ENCODE assay signal across 29 mouse cellular contexts in the genomic region with DNA sequence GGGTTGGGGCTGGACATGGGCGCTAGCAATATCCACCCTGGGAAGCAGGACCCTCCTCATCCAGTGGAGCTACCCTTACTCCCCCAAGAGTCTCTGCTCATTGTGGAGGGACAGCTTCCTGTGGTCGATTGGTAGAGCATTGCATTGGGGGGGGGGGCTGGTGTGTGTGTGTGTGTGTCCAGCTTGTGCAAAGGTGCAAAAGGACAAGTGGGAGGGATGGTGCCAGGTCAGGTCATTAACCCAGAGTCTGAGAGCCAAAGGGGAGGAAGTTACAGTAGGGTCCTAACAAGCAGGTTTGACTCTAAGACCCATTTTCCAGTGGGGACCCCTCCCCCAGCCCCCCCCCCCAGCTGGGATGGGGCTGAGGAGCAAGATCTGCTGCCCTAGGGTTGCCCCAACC. TPM values are rescaled to one million over a fixed set of nuclear protein-coding genes. Genes with fewer than 3 reads are reported as not detected.
A peak's percentile ranks its signal among the peaks of the same experiment; 100 is the strongest.
DNase-seq lines count a peak whose midpoint lies in the region; ATAC-seq and TF ChIP-seq lines count a peak whose summit lies in the region.
"Had no signal": no experiment of that assay in that cellular context is flagged by ENCODE, and none has a peak within 500 bp of the region (broad histone marks: within the 10 kb centered on the region; RNA-seq: fewer than 3 reads in every experiment).

No protein-coding gene starts in this region.

- no peak for TF ChIP-seq CTCF in kidney, adult 2 months (conservative IDR thresholded peaks at IDR 0.05; ENCODE audit: insufficient read depth, insufficient read length, low read depth, low read length)
- no peak for TF ChIP-seq CTCF in liver, adult 2 months (IDR thresholded peaks at IDR 0.05; ENCODE audit: low read depth, low read length)

- 48% methylated on average over 2 of the region's 2 CpGs for WGBS in kidney, adult 2 months
- WGBS in liver, adult 2 months, result 44% methylated on average over 2 of the region's 2 CpGs
- 50% methylated on average over 2 of the region's 2 CpGs for WGBS in liver, embryonic 11.5 days
- WGBS in midbrain, embryonic 10.5 days, result 47% methylated on average over 2 of the region's 2 CpGs
- 44% methylated on average over 2 of the region's 2 CpGs for WGBS in midbrain, embryonic 11.5 days

- no peaks in the 10 kb centered on the region for H3K4me1 ChIP-seq in kidney, adult 2 months (ENCODE audit: control insufficient read depth, insufficient read depth, low read length)
- peaks cover 2% of the 10 kb centered on the region for H3K4me1 ChIP-seq in liver, adult 2 months (ENCODE audit: control insufficient read depth, insufficient read depth, low read length)
- no peaks in the 10 kb centered on the region for H3K4me1 ChIP-seq in liver, embryonic 11.5 days (replicated peaks; ENCODE audit: control insufficient read depth, insufficient read depth, low read length)
- peaks cover 45% of the 10 kb centered on the region for H3K4me1 ChIP-seq in midbrain, embryonic 10.5 days
- H3K4me1 ChIP-seq in midbrain, embryonic 11.5 days (ENCODE audit: control insufficient read depth, insufficient read depth, low read length), result peaks cover 5% of the 10 kb centered on the region

- no peak overlapping the region for H3K4me3 ChIP-seq in kidney, adult 2 months (ENCODE audit: insufficient read depth, low read depth, low read length)
- no peak overlapping the region for H3K4me3 ChIP-seq in liver, adult 2 months (ENCODE audit: insufficient read depth, low read depth, low read length)
- H3K4me3 ChIP-seq in liver, embryonic 11.5 days (ENCODE audit: low read depth, low read length), result no peak overlapping the region
- H3K4me3 ChIP-seq in midbrain, embryonic 10.5 days, result no peak overlapping the region
- H3K4me3 ChIP-seq in midbrain, embryonic 11.5 days (ENCODE audit: low read depth, low read length), result no peak overlapping the region
- H3K4me3 ChIP-seq: embryonic facial prominence, embryonic 13.5 days; embryonic facial prominence, embryonic 15.5 days; erythroblast, embryonic 14.5 days had no signal

- no peaks in the 10 kb centered on the region for H3K36me3 ChIP-seq in kidney, adult 2 months (ENCODE audit: control insufficient read depth, insufficient read depth, low read length)
- H3K36me3 ChIP-seq in liver, adult 2 months (ENCODE audit: control insufficient read depth, insufficient read depth, low read length), result no peaks in the 10 kb centered on the region
- no peaks in the 10 kb centered on the region for H3K36me3 ChIP-seq in liver, embryonic 11.5 days (ENCODE audit: control insufficient read depth, insufficient read depth, low read length)
- H3K36me3 ChIP-seq in midbrain, embryonic 10.5 days, result no peaks in the 10 kb centered on the region
- H3K36me3 ChIP-seq in midbrain, embryonic 11.5 days (ENCODE audit: control insufficient read depth, insufficient read depth, low read length), result no peaks in the 10 kb centered on the region
- H3K36me3 ChIP-seq: embryonic facial prominence, embryonic 13.5 days; embryonic facial prominence, embryonic 15.5 days had no signal

- H3K27me3 ChIP-seq in kidney, adult 2 months (replicated peaks; ENCODE audit: control insufficient read depth, insufficient read depth, low read length), result no peaks in the 10 kb centered on the region
- H3K27me3 ChIP-seq in liver, adult 2 months (ENCODE audit: control insufficient read depth, insufficient read depth, low read length), result no peaks in the 10 kb centered on the region
- H3K27me3 ChIP-seq in liver, embryonic 11.5 days (replicated peaks; ENCODE audit: control insufficient read depth, insufficient read depth, low read length), result peaks cover 4% of the 10 kb centered on the region
- peaks cover 81% of the 10 kb centered on the region for H3K27me3 ChIP-seq in midbrain, embryonic 10.5 days (ENCODE audit: low read depth, poor library complexity, severe bottlenecking)
- H3K27me3 ChIP-seq in midbrain, embryonic 11.5 days (ENCODE audit: control insufficient read depth, insufficient read depth, low read length), result no peaks in the 10 kb centered on the region

- H3K4me2 ChIP-seq in liver, embryonic 11.5 days, result no peak overlapping the region
- no peak overlapping the region for H3K4me2 ChIP-seq in midbrain, embryonic 11.5 days
- H3K4me2 ChIP-seq: embryonic facial prominence, embryonic 13.5 days; embryonic facial prominence, embryonic 15.5 days had no signal

- H3K79me2 ChIP-seq in liver, adult 2 months (ENCODE audit: control insufficient read depth, insufficient read depth, low read length), result no peaks in the 10 kb centered on the region

- DNase-seq in kidney, adult 2 months, result no peak
- DNase-seq in kidney, postnatal 10 days, result no peak
- peak; percentile 59 for DNase-seq in liver, adult 2 months (ENCODE audit: extremely low read depth, low read depth, low spot score)
- no peak for DNase-seq in liver, embryonic 11.5 days (ENCODE audit: low spot score)
- DNase-seq in midbrain, embryonic 10.5 days (ENCODE audit: low spot score), result no peak
- no peak for DNase-seq in midbrain, embryonic 11.5 days (ENCODE audit: low spot score, missing footprints)
- DNase-seq: adrenal gland, adult 2 months; adrenal gland, postnatal 10 days; adrenal gland, postnatal 25 days; cerebellum, adult 11 months; cerebellum, adult 18-20 months; cerebellum, adult 8-10 months; cerebellum, adult 9-11 months; cerebellum, postnatal 14 days; cerebellum, postnatal 36 days; embryo, embryonic 11 days had no signal

- H3K9me3 ChIP-seq in liver, embryonic 11.5 days (ENCODE audit: control insufficient read depth, low read length), result no peaks in the 10 kb centered on the region; the same call in 1 of the 2 replicates
- H3K9me3 ChIP-seq in midbrain, embryonic 10.5 days (replicated peaks), result no peaks in the 10 kb centered on the region
- H3K9me3 ChIP-seq in midbrain, embryonic 11.5 days (ENCODE audit: control insufficient read depth, low read length), result no peaks in the 10 kb centered on the region
- H3K9me3 ChIP-seq: embryonic facial prominence, embryonic 15.5 days had no signal

- ATAC-seq in liver, embryonic 11.5 days (replicated peaks; ENCODE audit: low FRiP score), result no peak
- no peak for ATAC-seq in midbrain, embryonic 11.5 days (ENCODE audit: low FRiP score)
- ATAC-seq: forebrain, embryonic 14.5 days; forebrain, embryonic 16.5 days had no signal

- TF ChIP-seq POLR2A in kidney, adult 2 months (IDR thresholded peaks at IDR 0.05; ENCODE audit: low read depth, low read length), result no peak
- TF ChIP-seq POLR2A in liver, adult 2 months (IDR thresholded peaks at IDR 0.05; ENCODE audit: extremely low read depth, insufficient read depth, low read length), result no peak

- no peak overlapping the region for H3K9ac ChIP-seq in liver, adult 2 months (ENCODE audit: low read depth, low read length)
- no peak overlapping the region for H3K9ac ChIP-seq in liver, embryonic 11.5 days (ENCODE audit: low read depth, low read length)
- no peak overlapping the region for H3K9ac ChIP-seq in midbrain, embryonic 11.5 days (ENCODE audit: low read length)
- H3K9ac ChIP-seq: embryonic facial prominence, embryonic 13.5 days; embryonic facial prominence, embryonic 15.5 days had no signal

- 0 out of 2 replicates have a peak overlapping the region, but pooled peaks have one; percentile 18 for H3K27ac ChIP-seq in kidney, adult 2 months (ENCODE audit: insufficient read depth, low read depth, low read length)
- no peak overlapping the region for H3K27ac ChIP-seq in liver, adult 2 months (replicated peaks; ENCODE audit: insufficient read depth, low read depth, low read length)
- no peak overlapping the region for H3K27ac ChIP-seq in liver, embryonic 11.5 days (ENCODE audit: low read depth, low read length)
- H3K27ac ChIP-seq in midbrain, embryonic 10.5 days (replicated peaks), result peak overlapping the region; percentile 23; the same call in 1 of the 2 replicates
- H3K27ac ChIP-seq in midbrain, embryonic 11.5 days (ENCODE audit: low read depth, low read length), result no peak overlapping the region
- H3K27ac ChIP-seq: embryonic facial prominence, embryonic 13.5 days; embryonic facial prominence, embryonic 15.5 days had no signal

RNA-seq across cellular contexts. Expression of a gene that starts 2.7 kb away (rescaled TPM):
- polyA plus RNA-seq in kidney, adult 2 months (2012; rRNA removed), result 137 and 154 TPM in 2 replicates
- not detected in 2 replicates for total RNA-seq in liver, adult 2 months (2014; rRNA removed)
- polyA plus RNA-seq in liver, adult 2 months (2012; rRNA removed), result not detected in 2 replicates
- not detected in 2 replicates for polyA plus RNA-seq in liver, embryonic 11.5 days (2014; fragmentation: Nextera tagmentation; extraction: Ambion mirVana)
- not detected in 2 replicates for polyA plus RNA-seq in midbrain, embryonic 10.5 days (2016; fragmentation: Nextera tagmentation; extraction: Ambion mirVana)
- polyA plus RNA-seq in midbrain, embryonic 11.5 days (2014; fragmentation: Nextera tagmentation; extraction: Ambion mirVana), result not detected in 2 replicates
- total RNA-seq: adrenal gland, adult 2 months; adrenal gland, postnatal 10 days; adrenal gland, postnatal 25 days; common myeloid progenitor, adult 5-6 weeks; ES-E14; MEL had no signal
- polyA plus RNA-seq: adrenal gland, adult 2 months; C2C12; erythroblast, embryonic 14.5 days; forebrain, embryonic 11.5 days; forebrain, embryonic 14.5 days had no signal

RNA-seq across cellular contexts. Expression of a gene that starts 17.0 kb away (rescaled TPM):
- 0.14 TPM in 2 replicates for polyA plus RNA-seq in kidney, adult 2 months (2012; rRNA removed)
- total RNA-seq in liver, adult 2 months (2014; rRNA removed), result not detected in 2 replicates
- polyA plus RNA-seq in liver, adult 2 months (2012; rRNA removed), result not detected in 2 replicates
- polyA plus RNA-seq in liver, embryonic 11.5 days (2014; fragmentation: Nextera tagmentation; extraction: Ambion mirVana), result 0.18 TPM in 1 of 2 replicates, not detected in the other
- polyA plus RNA-seq in midbrain, embryonic 10.5 days (2016; fragmentation: Nextera tagmentation; extraction: Ambion mirVana), result 0.24 TPM in 1 of 2 replicates, not detected in the other
- 0.18 TPM in 1 of 2 replicates, not detected in the other for polyA plus RNA-seq in midbrain, embryonic 11.5 days (2014; fragmentation: Nextera tagmentation; extraction: Ambion mirVana)
- total RNA-seq: adrenal gland, adult 2 months; common myeloid progenitor, adult 5-6 weeks; MEL had no signal
- polyA plus RNA-seq: adrenal gland, adult 2 months; brain, embryonic 14.5 days; embryonic facial prominence, embryonic 11.5 days; embryonic facial prominence, embryonic 15.5 days; erythroblast, embryonic 14.5 days; forebrain, embryonic 14.5 days had no signal

RNA-seq across cellular contexts. Expression of a gene that starts 30.1 kb away (rescaled TPM):
- polyA plus RNA-seq in kidney, adult 2 months (2012; rRNA removed), result 156 and 169 TPM in 2 replicates
- total RNA-seq in liver, adult 2 months (2014; rRNA removed), result 30.0 and 37.7 TPM in 2 replicates
- polyA plus RNA-seq in liver, adult 2 months (2012; rRNA removed), result 98.1 and 114 TPM in 2 replicates
- 69.8 and 77.3 TPM in 2 replicates for polyA plus RNA-seq in liver, embryonic 11.5 days (2014; fragmentation: Nextera tagmentation; extraction: Ambion mirVana)
- 81.6 and 81.7 TPM in 2 replicates for polyA plus RNA-seq in midbrain, embryonic 10.5 days (2016; fragmentation: Nextera tagmentation; extraction: Ambion mirVana)
- polyA plus RNA-seq in midbrain, embryonic 11.5 days (2014; fragmentation: Nextera tagmentation; extraction: Ambion mirVana), result 49.0 and 56.9 TPM in 2 replicates

RNA-seq across cellular contexts. Expression of a gene that starts 34.4 kb away (rescaled TPM):
- not detected in 2 replicates for polyA plus RNA-seq in kidney, adult 2 months (2012; rRNA removed)
- total RNA-seq in liver, adult 2 months (2014; rRNA removed), result not detected in 2 replicates
- not detected in 2 replicates for polyA plus RNA-seq in liver, adult 2 months (2012; rRNA removed)
- polyA plus RNA-seq in liver, embryonic 11.5 days (2014; fragmentation: Nextera tagmentation; extraction: Ambion mirVana), result not detected in 2 replicates
- polyA plus RNA-seq in midbrain, embryonic 10.5 days (2016; fragmentation: Nextera tagmentation; extraction: Ambion mirVana), result 0.60 and 1.9 TPM in 2 replicates
- polyA plus RNA-seq in midbrain, embryonic 11.5 days (2014; fragmentation: Nextera tagmentation; extraction: Ambion mirVana), result 0.25 and 0.26 TPM in 2 replicates
- total RNA-seq: adrenal gland, adult 2 months; adrenal gland, postnatal 10 days; adrenal gland, postnatal 25 days; adrenal gland, postnatal 4 days; common myeloid progenitor, adult 5-6 weeks had no signal
- polyA plus RNA-seq: adrenal gland, adult 2 months; embryonic facial prominence, embryonic 13.5 days; erythroblast, embryonic 14.5 days; forebrain, embryonic 14.5 days; forebrain, embryonic 16.5 days had no signal

RNA-seq across cellular contexts. Expression of a gene that starts 49.3 kb away (rescaled TPM):
- 32.2 and 38.6 TPM in 2 replicates for polyA plus RNA-seq in kidney, adult 2 months (2012; rRNA removed)
- 20.9 and 26.3 TPM in 2 replicates for total RNA-seq in liver, adult 2 months (2014; rRNA removed)
- polyA plus RNA-seq in liver, adult 2 months (2012; rRNA removed), result 8.8 and 11.0 TPM in 2 replicates
- 19.9 and 25.0 TPM in 2 replicates for polyA plus RNA-seq in liver, embryonic 11.5 days (2014; fragmentation: Nextera tagmentation; extraction: Ambion mirVana)
- polyA plus RNA-seq in midbrain, embryonic 10.5 days (2016; fragmentation: Nextera tagmentation; extraction: Ambion mirVana), result 26.1 and 35.2 TPM in 2 replicates
- polyA plus RNA-seq in midbrain, embryonic 11.5 days (2014; fragmentation: Nextera tagmentation; extraction: Ambion mirVana), result 31.8 and 36.1 TPM in 2 replicates

Comparison
In these comparisons a context has a peak if more than half of its experiments do, and no peak if none do; other contexts are left out.
1. H3K27ac ChIP-seq: peak in kidney, adult 2 months (single experiment) and midbrain, embryonic 10.5 days (single experiment); none in liver, adult 2 months (single experiment), liver, embryonic 11.5 days (single experiment) and midbrain, embryonic 11.5 days (single experiment).
2. RNA of a gene that starts 2.7 kb away (polyA plus RNA-seq): 137 to 154 TPM in kidney, adult 2 months; not detected in midbrain, embryonic 10.5 days, not detected in liver, adult 2 months, not detected in liver, embryonic 11.5 days and not detected in midbrain, embryonic 11.5 days; every median in the first group is over 100 times any median in the second.